Mouse (Mus musculus): Measurements from ENCODE around the gene Atp5mpl. TPM values are rescaled to one million over a fixed set of nuclear protein-coding genes. Genes with fewer than 3 reads are reported as not detected.
"Not testable (repeated sequence)": the region's sequence is repeated elsewhere in the genome, so short reads cannot be mapped to it uniquely, and the experiment has no call there.

The Atp5mpl gene
- polyA plus RNA-seq, 1 experiment from 2014 or later = 669 TPM

- not testable (repeated sequence) for ATAC-seq (replicated peaks); H3K9me3 ChIP-seq; H3K27ac ChIP-seq; H3K4me1 ChIP-seq; H3K27me3 ChIP-seq (replicated peaks); H3K4me2 ChIP-seq; H3K9ac ChIP-seq; H3K4me3 ChIP-seq; H3K36me3 ChIP-seq (replicated peaks)
- 60% methylated on average over 11 of the region's 15 CpGs for WGBS
Observed at GRCm38 (mm10) chr12:111945765-111946655, 20.8 kb downstream of the Atp5mpl start.

- Histone ChIP-seq H3K27ac (no peak overlapping the region), H3K9ac (no peak overlapping the region), H3K4me1 (no peaks in the 10 kb centered on the region), H3K27me3 (replicated peaks) (no peaks in the 10 kb centered on the region), H3K4me2 (no peak overlapping the region), H3K36me3 (replicated peaks) (no peaks in the 10 kb centered on the region), H3K9me3 (no peaks in the 10 kb centered on the region), H3K4me3 (no peak overlapping the region)
- 67% methylated on average over 8 of the region's 8 CpGs for WGBS
- no peak for ATAC-seq (replicated peaks)
Observed at GRCm38 (mm10) chr12:111945115-111945514, 21.7 kb downstream of the Atp5mpl start.

GRCm38 (mm10) chr12:111944065-111944987 lies 22.5 kb downstream of the Atp5mpl start:
- H3K27ac ChIP-seq; ATAC-seq (replicated peaks); H3K4me2 ChIP-seq; H3K27me3 ChIP-seq (replicated peaks); H3K9me3 ChIP-seq; H3K9ac ChIP-seq; H3K36me3 ChIP-seq (replicated peaks); H3K4me1 ChIP-seq; H3K4me3 ChIP-seq: not testable (repeated sequence)
- 67% methylated on average over 16 of the region's 20 CpGs for WGBS

- no peaks in the 10 kb centered on the region for H3K4me1 ChIP-seq
- H3K9me3 ChIP-seq = no peaks in the 10 kb centered on the region
- H3K36me3 ChIP-seq (replicated peaks) = no peaks in the 10 kb centered on the region
- no peak for ATAC-seq (replicated peaks)
- no peak overlapping the region for H3K4me3 ChIP-seq
- no peak overlapping the region for H3K9ac ChIP-seq
- H3K27me3 ChIP-seq (replicated peaks) = no peaks in the 10 kb centered on the region
- H3K4me2 ChIP-seq = no peak overlapping the region
- no peak overlapping the region for H3K27ac ChIP-seq
- 61% methylated on average over 10 of the region's 10 CpGs for WGBS
Observed at GRCm38 (mm10) chr12:111943421-111944064, 23.2 kb downstream of the Atp5mpl start.

- Histone ChIP-seq H3K4me2 (no peak overlapping the region), H3K4me1 (0 out of 2 replicates have a peak, but pooled peaks cover 2% of the 10 kb centered on the region), H3K9ac (no peak overlapping the region), H3K27ac (no peak overlapping the region), H3K27me3 (replicated peaks) (no peaks in the 10 kb centered on the region), H3K9me3 (no peaks in the 10 kb centered on the region), H3K36me3 (replicated peaks) (no peaks in the 10 kb centered on the region), H3K4me3 (no peak overlapping the region)
- WGBS = 80% methylated on average over 1 of the region's 1 CpGs
- no peak for ATAC-seq (replicated peaks)
Observed at GRCm38 (mm10) chr12:111938623-111939177, 28.1 kb downstream of the Atp5mpl start.

- ATAC-seq (replicated peaks) = no peak
Observed at GRCm38 (mm10) chr12:111936706-111937550, 29.8 kb downstream of the Atp5mpl start.

GRCm38 (mm10) chr12:111933971-111934370 lies 32.8 kb downstream of the Atp5mpl start:
- H3K27ac ChIP-seq = no peak overlapping the region
- no peak for ATAC-seq (replicated peaks)
- no peak overlapping the region for H3K9ac ChIP-seq
- WGBS = 82% methylated on average over 2 of the region's 2 CpGs
- no peaks in the 10 kb centered on the region for H3K36me3 ChIP-seq (replicated peaks)
- no peaks in the 10 kb centered on the region for H3K27me3 ChIP-seq (replicated peaks)
- 0 out of 2 replicates have a peak, but pooled peaks cover 12% of the 10 kb centered on the region for H3K4me1 ChIP-seq
- no peaks in the 10 kb centered on the region for H3K9me3 ChIP-seq
- H3K4me3 ChIP-seq = no peak overlapping the region
- H3K4me2 ChIP-seq = no peak overlapping the region

More at GRCm38 (mm10) chr12:111936706-111937550, 29.8 kb downstream of the Atp5mpl start:
- Histone ChIP-seq H3K9me3 (no peaks in the 10 kb centered on the region), H3K4me1 (0 out of 2 replicates have a peak, but pooled peaks cover 12% of the 10 kb centered on the region), H3K9ac (no peak overlapping the region), H3K27me3 (replicated peaks) (no peaks in the 10 kb centered on the region), H3K27ac (no peak overlapping the region), H3K36me3 (replicated peaks) (no peaks in the 10 kb centered on the region), H3K4me2 (no peak overlapping the region), H3K4me3 (no peak overlapping the region)
- WGBS = 43% methylated on average over 24 of the region's 24 CpGs

- H3K4me2 ChIP-seq = no peak overlapping the region
- no peak for ATAC-seq (replicated peaks)
- H3K4me3 ChIP-seq = no peak overlapping the region
- no peaks in the 10 kb centered on the region for H3K27me3 ChIP-seq (replicated peaks)
- WGBS = 64% methylated on average over 11 of the region's 11 CpGs
- no peak overlapping the region for H3K9ac ChIP-seq
- no peaks in the 10 kb centered on the region for H3K9me3 ChIP-seq
- H3K4me1 ChIP-seq = 0 out of 2 replicates have a peak, but pooled peaks cover 12% of the 10 kb centered on the region
- H3K27ac ChIP-seq = no peak overlapping the region
- H3K36me3 ChIP-seq (replicated peaks) = no peaks in the 10 kb centered on the region
Observed at GRCm38 (mm10) chr12:111933032-111933704, 33.6 kb downstream of the Atp5mpl start.

- Histone ChIP-seq H3K27ac (no peak overlapping the region), H3K9ac (no peak overlapping the region), H3K4me3 (no peak overlapping the region), H3K4me2 (no peak overlapping the region), H3K9me3 (no peaks in the 10 kb centered on the region), H3K4me1 (0 out of 2 replicates have a peak, but pooled peaks cover 12% of the 10 kb centered on the region), H3K27me3 (replicated peaks) (no peaks in the 10 kb centered on the region), H3K36me3 (replicated peaks) (no peaks in the 10 kb centered on the region)
- no peak for ATAC-seq (replicated peaks)
- WGBS = 71% methylated on average over 3 of the region's 3 CpGs
Observed at GRCm38 (mm10) chr12:111932513-111932912, 34.3 kb downstream of the Atp5mpl start.

GRCm38 (mm10) chr12:111931411-111932025 lies 35.3 kb downstream of the Atp5mpl start:
- Histone ChIP-seq H3K36me3 (replicated peaks) (no peaks in the 10 kb centered on the region), H3K27me3 (replicated peaks) (no peaks in the 10 kb centered on the region), H3K9me3 (no peaks in the 10 kb centered on the region), H3K4me3 (no peak overlapping the region), H3K27ac (peak overlapping the region; percentile 32; the same call in 1 of the 2 replicates), H3K4me1 (0 out of 2 replicates have a peak, but pooled peaks cover 12% of the 10 kb centered on the region), H3K4me2 (no peak overlapping the region), H3K9ac (no peak overlapping the region)
- ATAC-seq (replicated peaks) = no peak
- 86% methylated on average over 9 of the region's 9 CpGs for WGBS
